Mouse (Mus musculus) hindbrain, embryonic 15.5 days (tissue): ENCODE measurements at regions not wholly inside any gene's neighbourhood (a gene's known extent, or its start where the extent isn't known, plus 50 kb on each side); places are given as distances from the start of the nearest gene placed in this dataset.

Experiments used
- ATAC-seq: fragments of 200-750 bp; cut with Nextera tagmentation; 2 replicates; pipeline ENCODE4 v1.8.0; 2017; ENCODE audit warnings: low read depth, moderate number of reproducible peaks, moderate TSS enrichment; ENCODE audit not compliant: low FRiP score
- H3K27ac ChIP-seq: fragments of 300-500 bp; sonication (generic); replicated peaks from 2 replicates; pipeline ENCODE4 v1.5.1; 2015; ENCODE audit warnings: mild to moderate bottlenecking, inconsistent platforms
- H3K27me3 ChIP-seq: fragments of 300-500 bp; sonication (generic); 2 replicates; pipeline ENCODE4 v1.6.1; 2015; ENCODE audit warnings: control low read depth, inconsistent platforms
- H3K36me3 ChIP-seq: fragments of 300-500 bp; sonication (generic); 2 replicates; pipeline ENCODE4 v1.6.1; 2015; ENCODE audit warnings: control low read depth, inconsistent platforms
- H3K4me1 ChIP-seq: fragments of 300-500 bp; sonication (generic); replicated peaks from 2 replicates; pipeline ENCODE4 v1.6.1; 2015; ENCODE audit warnings: control low read depth, inconsistent platforms
- H3K4me2 ChIP-seq: fragments of 300-500 bp; sonication (generic); 2 replicates; pipeline ENCODE4 v1.6.1; 2015; ENCODE audit warnings: moderate library complexity, mild to moderate bottlenecking, inconsistent platforms
- H3K4me3 ChIP-seq: fragments of 300-500 bp; sonication (generic); 2 replicates; pipeline ENCODE4 v1.5.1; 2015; ENCODE audit warnings: mild to moderate bottlenecking, inconsistent platforms
- H3K9ac ChIP-seq: fragments of 300-500 bp; sonication (generic); 2 replicates; pipeline ENCODE4 v1.6.1; 2015; ENCODE audit warnings: inconsistent platforms
- H3K9me3 ChIP-seq: fragments of 300-500 bp; sonication (generic); 2 replicates; pipeline ENCODE4 v1.6.1; 2016; ENCODE audit warnings: control low read depth, inconsistent platforms
- WGBS: fragments of 180-500 bp; shearing (Covaris S2); methylation state at CpG from one replicate; pipeline ENCODE4 v1.1.7; 2015; 5-methylcytosine and 5-hydroxymethylcytosine counted together

DNA sequence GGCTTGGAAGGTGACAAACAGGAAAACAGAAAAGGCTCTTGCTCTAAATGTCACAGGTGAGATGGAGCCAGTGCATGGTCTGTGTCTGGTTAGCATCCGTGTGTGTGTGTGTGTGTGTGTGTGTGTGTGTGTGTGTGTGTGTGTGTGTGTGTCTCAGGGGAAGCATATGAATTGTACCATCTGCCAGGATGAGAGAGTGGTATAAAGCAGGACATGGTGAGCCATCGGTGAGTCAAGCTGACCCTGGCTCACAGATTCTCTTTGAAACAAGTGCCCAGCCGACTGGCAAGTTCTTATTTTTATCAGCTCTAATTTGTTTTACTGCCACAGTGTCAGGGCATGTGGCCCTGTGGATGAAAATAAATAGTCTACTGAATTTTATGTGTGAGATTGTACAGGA, 153.6 kb upstream of the Phyhipl start:
- 43% methylated on average over 3 of the region's 3 CpGs for WGBS
- H3K4me2 ChIP-seq = no peak overlapping the region

DNA sequence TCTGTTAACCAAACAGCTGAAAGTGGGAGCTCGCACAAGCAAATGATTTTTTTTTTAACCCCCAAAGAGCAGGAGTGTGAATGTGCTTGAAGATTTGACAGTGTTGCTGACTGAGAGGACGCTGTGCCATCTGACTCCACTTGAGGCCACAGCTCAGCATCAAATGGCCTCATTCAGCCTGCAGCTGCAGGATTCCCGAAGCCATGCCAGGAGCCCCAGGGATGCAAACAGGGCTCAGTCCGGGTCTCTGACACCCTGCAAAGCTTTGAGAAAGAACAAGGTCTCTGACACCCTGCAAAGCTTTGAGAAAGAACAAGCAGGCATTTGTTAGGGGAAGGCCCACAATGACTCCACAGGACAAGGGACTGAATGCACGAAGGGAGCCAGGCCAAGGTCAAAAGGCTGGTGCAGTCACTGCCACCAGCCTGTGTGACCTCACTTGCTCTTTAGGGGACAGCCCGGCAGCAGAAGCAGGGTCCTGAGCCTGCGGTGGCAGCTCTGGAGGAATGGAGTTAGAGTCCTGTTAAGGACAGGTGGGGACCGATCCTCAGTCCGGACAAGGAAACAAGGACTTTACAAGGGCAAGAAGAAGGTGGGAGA, 151.1 kb upstream of the Phyhipl start:
- peak; percentile 59; the same call in 1 of the 2 replicates for ATAC-seq
- no peaks in the 10 kb centered on the region for H3K36me3 ChIP-seq
- 28% methylated on average over 9 of the region's 9 CpGs for WGBS
- no peaks in the 10 kb centered on the region for H3K27me3 ChIP-seq
- no peak overlapping the region for H3K4me3 ChIP-seq
- H3K4me1 ChIP-seq = no peaks in the 10 kb centered on the region
- H3K27ac ChIP-seq = no peak overlapping the region
- H3K9ac ChIP-seq = no peak overlapping the region
- no peak overlapping the region for H3K4me2 ChIP-seq
- no peaks in the 10 kb centered on the region for H3K9me3 ChIP-seq

More for the DNA sequence above, 153.6 kb upstream of the Phyhipl start:
- H3K27me3 ChIP-seq = no peaks in the 10 kb centered on the region
- no peak overlapping the region for H3K27ac ChIP-seq
- H3K4me3 ChIP-seq = no peak overlapping the region
- ATAC-seq = no peak
- H3K9me3 ChIP-seq = no peaks in the 10 kb centered on the region
- H3K36me3 ChIP-seq = no peaks in the 10 kb centered on the region
- H3K4me1 ChIP-seq = no peaks in the 10 kb centered on the region
- no peak overlapping the region for H3K9ac ChIP-seq

GRCm38 (mm10) chr10:70800736-70801306, 145.1 kb upstream of the Phyhipl start:
- Histone ChIP-seq H3K36me3 (no peaks in the 10 kb centered on the region), H3K27ac (peak overlapping the region; percentile 48), H3K9ac (no peak overlapping the region), H3K9me3 (no peaks in the 10 kb centered on the region), H3K4me2 (no peak overlapping the region), H3K4me3 (no peak overlapping the region), H3K27me3 (no peaks in the 10 kb centered on the region), H3K4me1 (peaks cover 21% of the 10 kb centered on the region)
- ATAC-seq = peak; percentile 73; the same call in 1 of the 2 replicates
- WGBS = 48% methylated on average over 11 of the region's 11 CpGs

DNA sequence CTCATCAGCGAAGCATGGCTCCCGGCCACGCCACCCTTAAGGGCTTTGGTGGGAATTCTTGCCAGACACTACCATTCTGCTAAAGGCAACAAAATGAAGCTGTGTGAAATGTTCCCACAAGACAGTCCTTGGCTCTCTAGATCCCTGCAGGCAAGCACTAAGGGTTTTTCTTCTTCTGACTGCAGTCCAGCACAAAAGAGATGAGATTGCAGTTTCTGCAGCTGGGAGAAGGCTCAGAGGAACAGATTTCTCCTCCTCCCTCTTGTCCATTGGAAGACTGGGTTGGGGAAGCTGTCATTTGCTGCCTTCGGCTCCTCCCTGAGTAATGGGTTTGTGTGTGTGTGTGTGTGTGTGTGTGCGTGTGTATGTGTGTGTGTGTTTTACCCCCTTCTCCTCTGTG, 144.1 kb upstream of the Phyhipl start:
- 74% methylated on average over 5 of the region's 5 CpGs for WGBS
- H3K9ac ChIP-seq = no peak overlapping the region
- H3K27me3 ChIP-seq = no peaks in the 10 kb centered on the region
- ATAC-seq = no peak
- no peak overlapping the region for H3K4me3 ChIP-seq
- peaks cover 21% of the 10 kb centered on the region for H3K4me1 ChIP-seq
- no peak overlapping the region for H3K4me2 ChIP-seq
- H3K27ac ChIP-seq = peak overlapping the region; percentile 48
- no peaks in the 10 kb centered on the region for H3K9me3 ChIP-seq
- H3K36me3 ChIP-seq = no peaks in the 10 kb centered on the region

DNA sequence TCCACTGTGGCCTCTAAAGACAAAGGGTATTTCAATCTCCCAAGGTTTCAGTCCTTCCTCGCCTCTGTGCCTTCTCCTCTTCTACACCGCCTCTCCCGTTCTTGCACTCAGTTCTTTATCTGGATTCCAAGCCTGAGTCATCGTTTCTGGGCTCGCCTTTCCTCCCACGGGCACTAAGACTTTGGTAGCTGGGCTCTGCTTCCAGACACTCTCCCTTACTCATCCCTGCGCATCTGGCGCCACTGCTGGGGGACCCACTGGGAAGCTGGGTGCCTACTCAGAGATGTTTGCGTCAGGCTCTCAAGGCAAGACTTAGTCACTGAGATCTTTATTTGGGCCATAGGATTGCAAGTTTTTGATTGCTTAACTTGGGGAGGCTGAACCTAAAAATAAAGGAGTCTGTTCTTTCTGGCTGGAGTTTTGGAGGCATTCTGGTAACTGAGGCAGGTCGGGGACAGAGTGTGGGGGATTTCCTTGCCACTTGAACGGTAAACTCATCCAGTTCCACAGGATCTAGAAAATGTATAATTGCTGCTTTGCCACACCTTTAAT, 143.5 kb upstream of the Phyhipl start:
- Histone ChIP-seq H3K27me3 (no peaks in the 10 kb centered on the region), H3K4me3 (no peak overlapping the region), H3K9me3 (no peaks in the 10 kb centered on the region), H3K9ac (no peak overlapping the region), H3K4me2 (no peak overlapping the region), H3K4me1 (peaks cover 21% of the 10 kb centered on the region), H3K36me3 (no peaks in the 10 kb centered on the region), H3K27ac (peak overlapping the region; percentile 48)
- 89% methylated on average over 11 of the region's 11 CpGs for WGBS
- ATAC-seq = no peak

DNA sequence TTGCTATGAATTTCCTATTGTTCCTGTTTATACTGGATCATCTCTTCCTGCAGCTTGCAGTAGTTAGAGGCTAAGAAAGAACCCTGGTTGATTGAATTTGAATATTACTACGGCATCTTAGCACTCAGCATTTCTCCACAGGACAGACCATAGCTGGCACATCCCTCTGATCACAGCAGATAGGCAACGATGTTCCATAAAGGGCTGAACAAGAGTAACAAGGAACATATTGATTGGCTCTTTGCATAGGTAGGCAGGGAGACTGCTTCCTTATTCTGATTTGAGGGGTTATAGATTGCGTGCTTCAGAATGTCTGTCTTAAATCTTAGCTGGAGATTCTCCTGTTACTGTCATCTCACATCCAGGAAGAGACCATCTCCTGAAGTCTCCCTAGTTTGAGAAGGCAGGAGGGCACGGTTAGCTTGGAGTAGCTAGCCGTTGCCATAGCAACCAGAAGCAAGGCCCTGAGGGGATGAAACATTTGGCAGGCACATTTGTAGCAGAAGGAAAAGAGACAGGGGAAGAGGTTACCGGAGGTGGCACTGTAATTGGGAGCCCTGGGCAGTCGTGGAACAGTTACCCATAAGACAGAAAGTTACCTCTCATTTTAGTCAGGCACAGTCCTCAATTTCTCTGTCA, 133.2 kb upstream of the Phyhipl start:
- Histone ChIP-seq H3K4me3 (no peak overlapping the region), H3K27me3 (no peaks in the 10 kb centered on the region), H3K4me2 (no peak overlapping the region), H3K4me1 (peaks cover 14% of the 10 kb centered on the region), H3K9me3 (no peaks in the 10 kb centered on the region), H3K9ac (no peak overlapping the region), H3K36me3 (no peaks in the 10 kb centered on the region), H3K27ac (peak overlapping the region; percentile 49)
- peak; percentile 80 for ATAC-seq
- WGBS = 25% methylated on average over 7 of the region's 7 CpGs

- Histone ChIP-seq H3K4me1 (no peaks in the 10 kb centered on the region), H3K9ac (no peak overlapping the region), H3K27me3 (no peaks in the 10 kb centered on the region), H3K27ac (no peak overlapping the region), H3K36me3 (no peaks in the 10 kb centered on the region), H3K4me3 (no peak overlapping the region), H3K4me2 (no peak overlapping the region), H3K9me3 (no peaks in the 10 kb centered on the region)
- 95% methylated on average over 3 of the region's 3 CpGs for WGBS
- no peak for ATAC-seq
Observed at GRCm38 (mm10) chr10:70781036-70781435, 125.3 kb upstream of the Phyhipl start.

GRCm38 (mm10) chr10:70778596-70778995, 122.8 kb upstream of the Phyhipl start:
- no peak overlapping the region for H3K9ac ChIP-seq
- H3K27ac ChIP-seq = no peak overlapping the region
- H3K27me3 ChIP-seq = no peaks in the 10 kb centered on the region
- ATAC-seq = no peak
- no peaks in the 10 kb centered on the region for H3K36me3 ChIP-seq
- WGBS = 78% methylated on average over 11 of the region's 11 CpGs
- H3K9me3 ChIP-seq = no peaks in the 10 kb centered on the region
- no peak overlapping the region for H3K4me3 ChIP-seq
- H3K4me1 ChIP-seq = no peaks in the 10 kb centered on the region
- no peak overlapping the region for H3K4me2 ChIP-seq

DNA sequence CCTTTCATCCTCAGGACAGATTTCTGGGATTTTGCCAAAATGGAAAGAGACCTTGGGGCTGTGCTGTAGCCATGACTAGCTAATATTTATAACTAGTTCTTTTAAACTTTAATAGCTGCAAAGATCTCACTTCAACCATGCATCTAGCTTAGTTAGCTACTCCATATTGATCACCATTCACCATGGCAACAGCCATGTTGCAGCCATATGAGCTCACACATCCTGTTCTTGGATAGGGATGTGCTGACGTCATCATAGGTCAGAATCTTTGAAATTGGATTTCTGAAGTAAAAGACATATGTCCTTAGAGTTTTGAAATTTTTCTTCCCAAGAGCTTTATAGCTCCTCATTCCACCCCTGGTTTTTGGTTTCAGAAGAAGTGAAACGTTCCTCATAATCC, 118.8 kb upstream of the Phyhipl start:
- H3K4me3 ChIP-seq = no peak overlapping the region
- no peaks in the 10 kb centered on the region for H3K4me1 ChIP-seq
- 74% methylated on average over 2 of the region's 2 CpGs for WGBS
- H3K9me3 ChIP-seq = no peaks in the 10 kb centered on the region
- H3K9ac ChIP-seq = no peak overlapping the region
- H3K27ac ChIP-seq = no peak overlapping the region
- H3K27me3 ChIP-seq = no peaks in the 10 kb centered on the region
- H3K36me3 ChIP-seq = no peaks in the 10 kb centered on the region
- H3K4me2 ChIP-seq = no peak overlapping the region
- no peak for ATAC-seq

DNA sequence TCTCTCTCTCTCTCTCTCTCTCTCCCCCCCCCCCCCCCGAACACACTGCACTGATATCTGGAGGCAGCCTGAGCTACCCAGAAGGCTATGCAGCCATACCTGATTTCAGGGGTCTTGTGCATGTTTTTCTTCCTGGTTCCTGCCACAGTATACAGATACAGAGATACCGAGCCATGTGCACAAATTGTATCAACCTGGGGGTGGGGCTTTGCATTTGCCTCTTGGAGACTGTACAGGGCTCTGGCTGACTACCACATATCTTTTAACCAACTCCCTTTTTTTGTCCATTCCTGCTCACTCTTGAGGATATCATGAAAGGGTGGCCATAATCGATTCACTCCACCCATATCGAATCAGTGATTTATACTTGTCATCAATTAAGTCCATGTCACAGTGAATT, 118.4 kb upstream of the Phyhipl start:
- Histone ChIP-seq H3K27me3 (no peaks in the 10 kb centered on the region), H3K9ac (no peak overlapping the region), H3K36me3 (no peaks in the 10 kb centered on the region), H3K9me3 (no peaks in the 10 kb centered on the region), H3K27ac (no peak overlapping the region), H3K4me3 (no peak overlapping the region), H3K4me1 (no peaks in the 10 kb centered on the region), H3K4me2 (no peak overlapping the region)
- 63% methylated on average over 4 of the region's 4 CpGs for WGBS
- no peak for ATAC-seq

DNA sequence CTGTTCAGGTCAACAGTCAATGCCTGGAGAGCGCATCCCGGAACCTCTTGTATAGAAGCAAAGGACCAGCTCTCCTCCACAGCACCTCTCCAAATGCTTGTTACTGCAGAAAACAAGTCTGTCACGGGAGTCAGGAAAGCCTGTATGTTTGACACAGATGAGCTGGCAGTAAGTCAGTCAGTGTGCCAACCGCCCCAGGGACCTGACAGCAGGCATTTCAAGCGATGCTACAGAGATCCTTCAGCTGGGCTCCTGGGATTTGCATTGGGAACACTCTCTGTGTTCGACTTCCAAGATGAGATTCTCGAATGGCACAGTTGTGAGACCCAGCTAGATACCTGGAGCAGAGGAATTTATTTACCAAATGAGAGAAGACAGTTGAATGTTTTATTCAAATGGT, 111.7 kb upstream of the Phyhipl start:
- ATAC-seq = no peak
- WGBS = 78% methylated on average over 7 of the region's 7 CpGs
- H3K27me3 ChIP-seq = no peaks in the 10 kb centered on the region
- H3K4me1 ChIP-seq = 0 out of 2 replicates have a peak, but pooled peaks cover 2% of the 10 kb centered on the region
- no peak overlapping the region for H3K9ac ChIP-seq
- H3K27ac ChIP-seq = no peak overlapping the region
- H3K36me3 ChIP-seq = no peaks in the 10 kb centered on the region
- H3K9me3 ChIP-seq = no peaks in the 10 kb centered on the region
- H3K4me3 ChIP-seq = no peak overlapping the region
- H3K4me2 ChIP-seq = no peak overlapping the region

- H3K36me3 ChIP-seq = no peaks in the 10 kb centered on the region
- H3K4me2 ChIP-seq = no peak overlapping the region
- WGBS = 73% methylated on average over 1 of the region's 1 CpGs
- H3K4me1 ChIP-seq = 0 out of 2 replicates have a peak, but pooled peaks cover 2% of the 10 kb centered on the region
- H3K9me3 ChIP-seq = no peaks in the 10 kb centered on the region
- no peak overlapping the region for H3K27ac ChIP-seq
- no peak overlapping the region for H3K9ac ChIP-seq
- H3K27me3 ChIP-seq = no peaks in the 10 kb centered on the region
- no peak overlapping the region for H3K4me3 ChIP-seq
- no peak for ATAC-seq
Observed at GRCm38 (mm10) chr10:70766869-70767268, 111.1 kb upstream of the Phyhipl start.
